Comparison of ENCODE assay signal across 19 mouse cellular contexts in genomic region chr9:43015366-43015765, GRCm38 (mm10).
DNase-seq lines count a peak whose midpoint lies in the region; ATAC-seq and TF ChIP-seq lines count a peak whose summit lies in the region.
"Had no signal": no experiment of that assay in that cellular context is flagged by ENCODE, and none has a peak within 500 bp of the region (broad histone marks: within the 10 kb centered on the region; RNA-seq: fewer than 3 reads in every experiment).

No protein-coding gene starts in this region.

- in situ Hi-C loops in Patski (cut with MboI; ENCODE audit: low pct_unique_long_range_greater_than_20kb) = no loop called here

- no peaks in the 10 kb centered on the region for H3K27me3 ChIP-seq in Patski
- no peaks in the 10 kb centered on the region for H3K27me3 ChIP-seq in myocyte (ENCODE audit: control insufficient read depth, insufficient read depth, insufficient read length)
- H3K27me3 ChIP-seq: forebrain, embryonic 15.5 days; hindbrain, embryonic 13.5 days; intestine, embryonic 15.5 days; limb, embryonic 15.5 days had no signal

- peak; percentile 76 for ATAC-seq in Patski
- ATAC-seq: forebrain, embryonic 15.5 days; intestine, embryonic 15.5 days had no signal

- no peak overlapping the region for H3ac ChIP-seq in myocyte (ENCODE audit: control insufficient read depth, insufficient read length)

- TF ChIP-seq POLR2A in myocyte (IDR thresholded peaks at IDR 0.05; ENCODE audit: insufficient read length, low read depth) = no peak

- no peaks in the 10 kb centered on the region for H3K79me2 ChIP-seq in myocyte (ENCODE audit: control insufficient read depth, insufficient read depth)

- H3K4me3 ChIP-seq in myocyte = no peak overlapping the region
- H3K4me3 ChIP-seq: embryonic facial prominence, embryonic 10.5 days; erythroblast, embryonic 14.5 days; forebrain, embryonic 15.5 days; hindbrain, embryonic 13.5 days; intestine, embryonic 15.5 days; limb, embryonic 15.5 days; midbrain, embryonic 10.5 days had no signal

- peaks cover 9% of the 10 kb centered on the region for H3K36me3 ChIP-seq in myocyte (ENCODE audit: control insufficient read depth, insufficient read depth)

- H3K4me2 ChIP-seq in myocyte (ENCODE audit: low read depth) = peak overlapping the region; percentile 44
- H3K4me2 ChIP-seq: forebrain, embryonic 15.5 days; hindbrain, embryonic 13.5 days; intestine, embryonic 15.5 days; limb, embryonic 15.5 days had no signal

- peak; percentile 38 for DNase-seq in gastrocnemius, adult 18-20 months (ENCODE audit: low spot score)
- DNase-seq in gastrocnemius, postnatal 25 days = no peak
- peak; percentile 18 for DNase-seq in layer of hippocampus, adult 11-12 months (ENCODE audit: low spot score)
- DNase-seq in layer of hippocampus, postnatal 25 days (ENCODE audit: extremely low spot score in 1 of 2, low spot score in 1 of 2) = no peak
- peak; percentile 73 for DNase-seq in Patski (ENCODE audit: low read depth, low spot score)
- DNase-seq in thymus, postnatal 10 days (ENCODE audit: low spot score in 2 of 2) = no peak
- DNase-seq in kidney, adult 18-20 months = no peak
- DNase-seq: adrenal gland, adult 8-10 months; cerebellum, adult 18-20 months; lung, postnatal 10 days; right cerebral cortex, postnatal 25 days had no signal

- CTCF ChIA-PET in Patski (lab: Charles Lee) = interaction anchor here (0.8 to 1.5 kb wide), 6 partner anchors 9 to 92 kb away, joined by 4 to 7 read pairs (median 4); partner anchors contain the start of gene Arhgef12

- no peak for TF ChIP-seq CTCF in Patski (IDR thresholded peaks at IDR 0.05)

- POLR2A ChIA-PET in Patski (lab: Charles Lee) = interaction anchor here (0.6 to 1.1 kb wide), 2 partner anchors 13 to 75 kb away, joined by 3 to 4 read pairs; no protein-coding TSS in a partner anchor

TF ChIP-seq in myocyte, 11 proteins besides CTCF, POLR2A, EP300 and RAD21:
- TF ChIP-seq MAX (IDR thresholded peaks at IDR 0.05; ENCODE audit: low read depth) (no peak), CEBPB (IDR thresholded peaks at IDR 0.05; ENCODE audit: insufficient read depth, poor library complexity, severe bottlenecking) (no peak), TCF12 (IDR thresholded peaks at IDR 0.05; ENCODE audit: insufficient read depth, poor library complexity, severe bottlenecking) (no peak), MYOG (IDR thresholded peaks at IDR 0.05; ENCODE audit: control insufficient read depth in 1 of 3, insufficient read depth in 1 of 3, insufficient read length in 2 of 3, low read depth in 2 of 3) (no peak), SRF (IDR thresholded peaks at IDR 0.05; ENCODE audit: control insufficient read depth, insufficient read length, low read depth) (no peak), TCF3 (IDR thresholded peaks at IDR 0.05; ENCODE audit: insufficient read length, low read depth) (no peak), REST (IDR thresholded peaks at IDR 0.05; ENCODE audit: insufficient read depth, insufficient read length) (no peak), POLR2AphosphoS2 (IDR thresholded peaks at IDR 0.05; ENCODE audit: insufficient read length, low read depth) (no peak), USF1 (IDR thresholded peaks at IDR 0.05; ENCODE audit: low read depth) (no peak), E2F4 (IDR thresholded peaks at IDR 0.05; ENCODE audit: insufficient read depth) (no peak), MYOD1 (IDR thresholded peaks at IDR 0.05; ENCODE audit: control insufficient read depth in 1 of 3, insufficient read length in 2 of 3, low read depth in 2 of 3) (no peak)

Comparison
In these comparisons a context has a peak if more than half of its experiments do, and no peak if none do; other contexts are left out.
1. DNase-seq: peak in gastrocnemius, adult 18-20 months (single experiment), layer of hippocampus, adult 11-12 months (single experiment) and Patski (single experiment); none in gastrocnemius, postnatal 25 days (single experiment), layer of hippocampus, postnatal 25 days (0 of 2), thymus, postnatal 10 days (0 of 2) and kidney, adult 18-20 months (single experiment).